Mouse (Mus musculus): ENCODE results near the gene Kcnk3.

The Kcnk3 gene

DNA sequence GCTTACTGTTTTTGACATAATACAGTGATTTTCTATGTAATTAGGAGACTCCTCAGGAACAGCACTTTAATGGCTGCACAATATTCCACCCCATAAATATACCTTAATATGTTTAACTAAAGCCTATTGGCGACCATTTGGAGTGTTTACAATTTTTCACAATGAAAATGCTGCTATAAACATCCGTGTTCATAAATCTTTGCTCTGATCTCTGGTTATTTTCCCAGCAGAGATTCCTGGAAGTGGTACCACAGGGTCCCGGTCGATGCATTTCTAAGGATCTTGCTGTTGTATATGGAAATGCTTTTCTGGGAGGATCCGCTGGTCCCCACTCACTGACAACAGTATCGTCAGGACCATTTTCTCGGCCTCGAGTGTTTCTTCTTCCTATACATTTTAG is 25.3 kb downstream of the Kcnk3 start:
- DNase-seq (ENCODE audit: low spot score), result no peak

DNA sequence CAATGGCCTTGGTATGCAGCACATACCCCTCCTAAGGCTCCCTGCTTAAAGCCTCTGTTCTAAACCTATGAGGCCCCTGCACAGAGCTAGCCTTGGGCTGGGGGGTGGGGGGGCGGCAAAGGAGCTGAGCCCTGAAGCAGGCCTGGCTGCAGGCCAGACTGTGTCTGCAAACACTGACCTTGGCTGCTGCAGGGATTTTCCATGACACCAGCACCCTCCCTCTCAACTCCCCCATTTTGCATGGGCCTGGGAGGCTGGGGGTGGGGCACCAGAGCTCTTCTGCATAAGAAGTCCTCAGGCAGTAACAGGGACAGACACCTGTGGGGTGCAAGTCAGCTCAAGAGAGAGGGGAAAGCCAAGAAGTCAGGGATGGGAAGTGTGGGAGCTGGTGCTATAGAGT is 26.3 kb downstream of the Kcnk3 start:
- DNase-seq (ENCODE audit: low spot score), result no peak

GRCm38 (mm10) chr5:30615416-30615815 is 27.4 kb downstream of the Kcnk3 start:
- no peak for DNase-seq (ENCODE audit: low spot score)

DNA sequence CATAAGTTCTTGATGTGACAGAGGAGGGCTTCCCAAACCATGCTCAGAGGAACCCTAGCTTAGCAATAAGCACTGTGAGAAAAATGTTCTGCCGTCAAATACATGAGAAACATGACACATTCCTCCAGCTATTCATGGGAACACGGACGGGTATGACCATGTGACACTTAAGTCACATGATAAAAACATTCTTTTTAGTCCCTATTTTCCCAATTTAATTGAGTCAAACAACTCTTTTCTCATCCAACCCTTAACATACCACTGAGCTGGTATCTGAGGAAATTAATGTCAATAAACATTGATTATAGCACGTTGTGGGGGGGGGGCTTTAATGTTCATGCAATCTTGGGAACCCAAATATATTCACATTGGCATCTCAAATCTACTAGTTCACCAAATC is 27.8 kb downstream of the Kcnk3 start:
- no peak for DNase-seq (ENCODE audit: low spot score)

- DNase-seq (ENCODE audit: low spot score), result no peak
These were observed 28.7 kb downstream of the Kcnk3 start for GRCm38 (mm10) chr5:30616644-30617043.

DNA sequence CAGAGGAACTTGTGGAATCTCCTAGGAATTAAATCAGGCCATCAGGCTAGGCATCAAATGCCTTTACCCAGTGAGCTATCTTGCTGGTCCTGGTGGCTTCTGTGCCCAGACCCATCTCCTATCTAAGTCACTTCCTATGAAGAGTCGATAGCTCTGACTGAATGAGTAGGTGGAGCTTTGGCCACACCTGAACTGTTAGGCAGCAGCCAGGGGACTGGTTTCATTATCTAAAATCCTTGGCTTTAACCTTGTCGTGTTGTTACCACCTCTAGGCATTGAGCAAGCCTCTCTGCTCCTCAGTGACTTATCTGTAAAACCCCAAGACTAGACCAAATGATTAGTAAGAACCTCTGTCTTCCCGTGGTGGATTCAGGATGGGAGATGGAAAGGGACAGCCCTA is 29.4 kb downstream of the Kcnk3 start:
- DNase-seq (ENCODE audit: low spot score), result no peak

GRCm38 (mm10) chr5:30617851-30618250 is 29.9 kb downstream of the Kcnk3 start:
- no peak for DNase-seq (ENCODE audit: low spot score)

DNA sequence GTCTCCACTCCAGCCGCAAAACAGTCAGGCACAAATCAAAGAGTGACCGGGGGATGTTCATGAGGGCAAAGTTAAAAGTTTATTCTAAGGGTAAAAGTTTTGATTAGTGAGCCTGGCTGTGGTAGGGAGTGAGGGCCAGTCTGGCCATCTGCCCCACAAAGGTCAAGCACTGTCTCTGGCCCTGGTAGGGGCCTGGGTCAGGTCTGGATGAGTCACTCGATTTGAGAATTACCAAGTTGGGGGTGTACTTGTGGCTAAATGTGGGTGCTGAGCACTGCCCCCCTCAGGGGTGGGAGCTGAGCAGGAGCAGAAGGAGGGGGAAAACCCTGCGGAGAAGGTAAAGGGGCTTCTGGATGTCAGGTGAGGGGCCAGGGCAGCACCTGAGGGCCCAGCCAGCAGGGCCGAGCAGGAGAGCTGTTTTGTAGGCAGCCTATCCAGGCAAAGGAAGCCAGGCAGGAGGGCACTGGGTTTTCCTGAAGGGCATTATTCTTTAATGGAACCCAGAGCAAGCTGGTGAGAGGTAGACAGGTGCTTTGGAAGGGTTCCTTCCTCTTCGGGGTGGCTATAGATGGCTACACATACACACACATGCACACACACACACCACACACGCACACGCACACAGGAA is 30.5 kb downstream of the Kcnk3 start:
- DNase-seq (ENCODE audit: low spot score), result no peak

GRCm38 (mm10) chr5:30619211-30619610 is 31.2 kb downstream of the Kcnk3 start:
- DNase-seq (ENCODE audit: low spot score), result no peak

GRCm38 (mm10) chr5:30620567-30620966 is 32.6 kb downstream of the Kcnk3 start:
- no peak for DNase-seq (ENCODE audit: low spot score)

DNA sequence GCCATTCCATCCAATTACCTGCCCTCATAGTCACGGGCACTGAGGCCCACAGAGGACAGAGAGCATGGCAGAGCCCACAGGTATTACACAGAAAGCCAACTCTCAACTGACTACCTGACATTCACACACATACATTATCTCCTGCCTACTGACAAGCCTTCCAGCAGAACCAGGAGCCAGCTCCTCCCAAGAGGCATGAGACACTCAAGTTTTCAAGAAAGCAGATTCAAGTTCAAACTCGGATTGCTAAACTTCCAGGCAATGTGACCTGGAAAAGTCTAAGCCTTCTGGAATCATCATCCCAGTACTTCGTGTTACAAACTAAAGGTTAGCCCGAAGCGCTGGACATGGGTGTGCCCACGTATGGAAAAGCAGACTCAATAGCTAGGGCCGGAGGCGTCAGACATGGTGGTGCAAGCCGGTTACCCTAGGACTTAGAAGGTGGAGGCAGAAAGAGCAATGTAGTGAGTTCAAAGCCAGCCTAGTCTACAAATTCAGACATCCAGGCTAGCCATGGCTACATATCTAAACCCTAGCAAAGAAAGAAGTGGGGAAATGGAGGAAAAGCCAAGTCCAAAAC is 33.3 kb downstream of the Kcnk3 start:
- no peak for DNase-seq (ENCODE audit: low spot score)

- no peak for DNase-seq (ENCODE audit: low spot score)
These were observed 33.8 kb downstream of the Kcnk3 start for GRCm38 (mm10) chr5:30621844-30622176.

DNA sequence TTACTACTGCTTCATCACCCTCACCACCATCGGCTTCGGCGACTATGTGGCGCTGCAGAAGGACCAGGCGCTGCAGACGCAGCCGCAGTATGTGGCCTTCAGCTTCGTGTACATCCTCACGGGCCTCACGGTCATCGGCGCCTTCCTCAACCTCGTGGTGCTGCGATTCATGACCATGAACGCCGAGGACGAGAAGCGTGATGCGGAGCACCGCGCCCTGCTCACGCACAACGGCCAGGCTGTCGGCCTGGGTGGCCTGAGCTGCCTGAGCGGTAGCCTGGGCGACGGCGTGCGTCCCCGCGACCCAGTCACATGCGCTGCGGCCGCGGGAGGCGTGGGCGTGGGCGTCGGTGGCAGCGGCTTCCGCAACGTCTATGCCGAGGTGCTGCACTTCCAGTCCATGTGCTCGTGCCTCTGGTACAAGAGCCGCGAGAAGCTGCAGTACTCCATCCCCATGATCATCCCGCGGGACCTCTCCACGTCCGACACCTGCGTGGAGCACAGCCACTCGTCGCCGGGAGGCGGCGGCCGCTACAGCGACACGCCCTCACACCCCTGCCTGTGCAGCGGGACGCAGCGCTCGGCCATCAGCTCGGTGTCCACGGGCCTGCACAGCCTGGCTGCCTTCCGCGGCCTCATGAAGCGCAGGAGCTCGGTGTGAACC is 34.3 kb downstream of the Kcnk3 start:
- DNase-seq (ENCODE audit: low spot score), result peak; percentile 46

DNA sequence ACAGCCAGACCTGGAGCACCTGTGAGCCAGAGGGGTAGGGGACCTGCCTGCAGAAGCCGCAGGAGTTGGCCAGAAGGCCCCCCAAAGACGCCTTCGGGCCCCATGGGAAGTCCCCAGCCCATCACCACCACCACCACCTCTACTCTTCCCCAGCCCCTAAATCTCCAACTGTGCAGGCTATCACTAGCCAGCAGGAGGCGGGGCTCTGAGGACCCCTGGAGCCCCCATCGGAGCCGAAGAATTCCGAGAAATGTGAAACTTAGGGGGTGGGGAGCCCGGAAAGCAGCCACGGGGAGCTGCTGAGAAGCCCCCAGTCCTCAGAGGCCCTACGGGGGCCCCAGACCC is 34.8 kb downstream of the Kcnk3 start:
- DNase-seq (ENCODE audit: low spot score), result peak; percentile 54

GRCm38 (mm10) chr5:30623380-30623779 is 35.4 kb downstream of the Kcnk3 start:
- DNase-seq (ENCODE audit: low spot score), result no peak

DNA sequence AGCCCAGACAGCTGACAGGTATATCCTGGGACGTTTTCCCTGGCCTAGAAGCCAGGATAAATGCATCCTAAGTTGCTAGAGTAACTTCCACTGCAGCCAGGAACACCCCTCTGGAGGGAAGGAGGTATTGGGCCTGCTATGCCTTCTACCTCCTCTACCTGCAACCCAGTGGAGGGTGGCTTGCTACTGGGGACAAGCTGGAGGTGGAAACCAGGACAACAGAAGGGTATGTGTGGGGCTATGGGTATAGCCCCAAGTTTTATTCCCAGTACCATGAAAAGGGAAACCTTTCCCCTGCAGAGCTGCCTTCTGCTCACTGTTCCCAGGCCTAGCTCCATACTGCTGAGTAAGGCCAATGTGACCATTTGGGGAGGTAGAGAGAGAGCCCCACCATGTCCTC is 36.3 kb downstream of the Kcnk3 start:
- no peak for DNase-seq (ENCODE audit: low spot score)

DNA sequence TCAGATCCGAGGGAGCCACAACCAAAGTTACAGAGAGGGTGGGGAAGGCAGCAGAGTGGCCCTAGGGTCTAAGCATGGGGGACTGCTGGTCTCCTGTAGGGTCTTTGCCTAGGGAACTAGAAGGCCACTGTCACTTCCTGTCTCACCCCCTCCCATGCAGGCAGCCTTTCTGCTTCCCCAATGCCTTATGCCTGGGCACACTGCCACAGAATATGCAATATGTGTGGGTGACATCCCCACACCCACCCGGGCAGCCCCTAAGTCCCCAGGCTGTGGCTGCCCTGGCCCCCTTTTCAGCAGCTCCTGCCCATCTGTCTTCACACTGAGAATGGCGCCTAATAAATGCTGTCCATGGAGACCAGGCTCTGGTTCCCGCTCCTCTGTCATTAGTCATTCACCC is 36.9 kb downstream of the Kcnk3 start:
- DNase-seq (ENCODE audit: low spot score), result no peak

- no peak for DNase-seq (ENCODE audit: low spot score)
These were observed 37.4 kb downstream of the Kcnk3 start for GRCm38 (mm10) chr5:30625379-30625778.

DNA sequence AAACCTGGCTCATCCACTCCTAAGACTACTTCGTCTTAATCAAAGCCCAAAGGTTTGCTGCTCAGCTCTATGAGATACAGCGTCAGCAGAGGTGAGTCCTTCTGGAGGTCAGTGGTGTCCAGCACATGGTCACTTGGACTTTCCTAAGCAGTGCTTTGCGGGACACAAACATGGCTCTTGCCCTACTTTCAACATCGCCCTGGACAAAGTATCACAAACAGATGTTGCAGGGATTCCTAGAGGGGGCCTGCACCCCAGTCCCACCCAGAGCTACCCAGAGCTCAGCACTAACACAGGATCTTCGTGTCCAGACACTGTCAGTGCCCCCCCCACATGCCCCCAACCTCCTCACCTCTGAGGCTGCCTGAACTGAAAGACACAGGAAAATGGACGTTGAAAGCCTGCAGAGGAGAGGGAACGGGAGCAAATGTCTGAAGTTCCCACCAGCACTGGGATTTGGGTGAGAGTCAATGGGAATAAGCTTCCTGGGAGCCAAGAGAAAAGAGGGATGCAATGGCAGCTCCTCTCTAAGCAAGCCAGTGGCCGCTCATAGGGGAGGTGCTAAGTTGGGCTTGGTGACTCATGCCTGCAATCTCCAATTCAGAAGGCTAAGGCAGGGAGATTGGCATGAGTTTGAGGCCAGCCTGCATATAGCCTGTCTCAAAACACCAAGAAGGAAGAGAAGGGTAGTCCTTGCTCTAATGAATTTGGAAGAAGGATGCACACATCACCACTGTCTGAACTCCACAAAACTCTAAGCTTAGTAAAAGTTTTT is 38.5 kb downstream of the Kcnk3 start:
- DNase-seq (ENCODE audit: low spot score), result no peak

GRCm38 (mm10) chr5:30628511-30628910 is 40.5 kb downstream of the Kcnk3 start:
- DNase-seq (ENCODE audit: low spot score), result no peak

- no peak for DNase-seq (ENCODE audit: low spot score)
These were observed 42.4 kb downstream of the Kcnk3 start for GRCm38 (mm10) chr5:30630401-30630800.

GRCm38 (mm10) chr5:30632134-30632533 is 44.2 kb downstream of the Kcnk3 start:
- DNase-seq (ENCODE audit: low spot score), result no peak

GRCm38 (mm10) chr5:30636994-30637393 is 49.0 kb downstream of the Kcnk3 start:
- DNase-seq (ENCODE audit: low spot score), result no peak
